Mouse (Mus musculus) hindbrain, postnatal 0 days (tissue): ENCODE data around the gene Slc7a6. TPM values are rescaled to one million over a fixed set of nuclear protein-coding genes. Genes with fewer than 3 reads are reported as not detected.

Experiments used
- ATAC-seq: fragments of 200-750 bp; cut with Nextera tagmentation; 2 replicates; pipeline ENCODE4 v1.8.0; 2017; ENCODE audit warnings: mild to moderate bottlenecking, moderate TSS enrichment, moderate library complexity
- DNase-seq: peaks from one replicate; pipeline ENCODE4 v3.0.0-alpha.2; 2015; ENCODE audit warnings: low spot score
- H3K27ac ChIP-seq: fragments of 300-500 bp; sonication (generic); 2 replicates; pipeline ENCODE4 v1.5.1; 2014; ENCODE audit warnings: mild to moderate bottlenecking
- H3K27me3 ChIP-seq: fragments of 300-500 bp; sonication (generic); 2 replicates; pipeline ENCODE4 v1.6.1; 2014; ENCODE audit warnings: low read length, mixed read lengths; ENCODE audit not compliant: insufficient read depth
- H3K36me3 ChIP-seq: fragments of 300-500 bp; sonication (generic); 2 replicates; pipeline ENCODE4 v1.6.1; 2014; ENCODE audit warnings: low read length, mixed read lengths; ENCODE audit not compliant: insufficient read depth
- H3K4me1 ChIP-seq: fragments of 300-500 bp; sonication (generic); 2 replicates; pipeline ENCODE4 v1.6.1; 2014; ENCODE audit warnings: antibody characterized with exemption, low read length, mixed read lengths; ENCODE audit not compliant: insufficient read depth
- H3K4me2 ChIP-seq: fragments of 300-500 bp; sonication (generic); 2 replicates; pipeline ENCODE4 v1.6.1; 2014; ENCODE audit warnings: low read depth, mild to moderate bottlenecking, low read length, moderate library complexity, mixed read lengths
- H3K4me3 ChIP-seq: fragments of 300-500 bp; sonication (generic); 2 replicates; pipeline ENCODE4 v1.5.1; 2014; ENCODE audit warnings: low read length
- H3K9ac ChIP-seq: fragments of 300-500 bp; sonication (generic); replicated peaks from 2 replicates; pipeline ENCODE4 v1.6.1; 2014; ENCODE audit warnings: mild to moderate bottlenecking, low read length, moderate library complexity, mixed read lengths
- H3K9me3 ChIP-seq: fragments of 300-500 bp; sonication (generic); 2 replicates; pipeline ENCODE4 v1.6.1; 2016; ENCODE audit warnings: low read length, mixed read lengths
- CTCF ChIP-seq: IDR thresholded peaks from 2 replicates; pipeline ENCODE4 v1.5.1; 2016; ENCODE audit warnings: antibody characterized with exemption, control low read depth, low read depth
- WGBS: fragments of 180-500 bp; shearing (Covaris S2); extraction: QIAGEN DNeasy Blood & Tissue Kit; methylation state at CpG from one replicate; pipeline ENCODE4 v1.1.7; 2014; 5-methylcytosine and 5-hydroxymethylcytosine counted together
- polyA plus RNA-seq: library from polyadenylated mRNA; unstranded; fragments of >200 nt; fragmentation: Nextera tagmentation; extraction: Ambion mirVana; gene quantifications from 2 replicates; pipeline ENCODE4 v1.2.1, GENCODE M21; 2015
- total RNA-seq: library from RNA; depleted of rRNA; stranded (reverse); fragments of >200 nt; gene quantifications from 2 replicates; pipeline ENCODE4 v1.2.3, GENCODE M21; 2014

Slc7a6 gene
- total and polyA plus RNA-seq, 2 experiments from 2014 or later, result 39.1 to 53.2 TPM

- H3K36me3 ChIP-seq, result no peaks in the 10 kb centered on the region
- no peak overlapping the region for H3K9ac ChIP-seq
- H3K27me3 ChIP-seq, result no peaks in the 10 kb centered on the region
- DNase-seq, result no peak
- no peak for TF ChIP-seq CTCF
- no peaks in the 10 kb centered on the region for H3K9me3 ChIP-seq
- no peak overlapping the region for H3K4me2 ChIP-seq
- 79% methylated on average over 2 of the region's 2 CpGs for WGBS
- no peaks in the 10 kb centered on the region for H3K4me1 ChIP-seq
- no peak overlapping the region for H3K27ac ChIP-seq
- ATAC-seq, result no peak
- no peak overlapping the region for H3K4me3 ChIP-seq
These were observed 9.8 kb downstream of the Slc7a6 start for GRCm38 (mm10) chr8:106178428-106178827.

DNA sequence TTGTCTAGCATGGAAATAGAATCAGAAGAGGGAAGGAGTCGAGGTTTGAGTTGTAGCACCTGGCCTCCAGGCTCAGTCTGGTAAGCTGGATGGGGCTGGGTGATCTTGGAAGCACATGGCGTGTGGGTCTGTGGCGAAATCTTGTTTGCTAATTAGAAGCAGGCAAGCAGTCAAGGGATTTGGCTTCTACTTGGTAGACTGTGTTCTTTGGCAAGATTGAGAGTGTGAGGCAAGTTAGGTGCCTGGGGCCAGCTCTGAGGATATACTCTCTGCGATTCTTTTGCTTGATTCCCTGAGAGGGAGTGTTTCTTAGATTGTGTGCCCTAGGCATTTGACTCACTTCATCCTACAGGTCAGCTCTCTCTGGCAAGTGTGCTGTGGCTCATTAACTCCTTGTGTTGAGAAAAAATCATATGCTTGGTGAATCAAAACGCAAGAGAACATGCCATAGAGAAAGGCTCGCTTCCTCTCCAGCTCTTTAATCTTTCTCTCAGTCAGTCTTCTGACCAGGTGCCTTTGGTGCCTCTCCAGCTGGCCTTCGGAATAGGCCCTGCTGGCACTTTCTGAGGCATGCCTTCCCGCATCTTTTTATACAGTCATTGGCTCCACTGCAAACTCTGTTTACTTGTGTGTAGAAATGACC, 17.1 kb downstream of the Slc7a6 start:
- H3K36me3 ChIP-seq, result no peaks in the 10 kb centered on the region
- H3K4me3 ChIP-seq, result no peak overlapping the region
- H3K9ac ChIP-seq, result no peak overlapping the region
- ATAC-seq, result no peak
- WGBS, result 77% methylated on average over 8 of the region's 8 CpGs
- H3K9me3 ChIP-seq, result no peaks in the 10 kb centered on the region
- H3K4me2 ChIP-seq, result no peak overlapping the region
- no peak for DNase-seq
- no peaks in the 10 kb centered on the region for H3K4me1 ChIP-seq
- H3K27ac ChIP-seq, result no peak overlapping the region
- H3K27me3 ChIP-seq, result no peaks in the 10 kb centered on the region
- TF ChIP-seq CTCF, result no peak

- Histone ChIP-seq H3K9ac (no peak overlapping the region), H3K4me2 (no peak overlapping the region), H3K36me3 (0 out of 2 replicates have a peak, but pooled peaks cover under 1% of the 10 kb centered on the region), H3K9me3 (no peaks in the 10 kb centered on the region), H3K27ac (no peak overlapping the region), H3K27me3 (no peaks in the 10 kb centered on the region), H3K4me3 (no peak overlapping the region), H3K4me1 (no peaks in the 10 kb centered on the region)
- no peak for TF ChIP-seq CTCF
- 90% methylated on average over 3 of the region's 3 CpGs for WGBS
- ATAC-seq (no peak), DNase-seq (no peak)
These were observed 17.7 kb downstream of the Slc7a6 start for GRCm38 (mm10) chr8:106186394-106186793.

- H3K4me3 ChIP-seq, result no peak overlapping the region
- no peak overlapping the region for H3K9ac ChIP-seq
- H3K27ac ChIP-seq, result no peak overlapping the region
- no peaks in the 10 kb centered on the region for H3K27me3 ChIP-seq
- DNase-seq (no peak), ATAC-seq (no peak)
- no peak overlapping the region for H3K4me2 ChIP-seq
- 92% methylated on average over 4 of the region's 4 CpGs for WGBS
- H3K9me3 ChIP-seq, result no peaks in the 10 kb centered on the region
- no peaks in the 10 kb centered on the region for H3K4me1 ChIP-seq
- TF ChIP-seq CTCF, result no peak
- peaks cover 19% of the 10 kb centered on the region for H3K36me3 ChIP-seq
These were observed 20.5 kb downstream of the Slc7a6 start for GRCm38 (mm10) chr8:106189162-106189561.

- no peak overlapping the region for H3K9ac ChIP-seq
- no peak for DNase-seq
- no peaks in the 10 kb centered on the region for H3K9me3 ChIP-seq
- WGBS, result 92% methylated on average over 5 of the region's 5 CpGs
- H3K27ac ChIP-seq, result no peak overlapping the region
- TF ChIP-seq CTCF, result no peak
- H3K36me3 ChIP-seq, result peaks cover 38% of the 10 kb centered on the region
- ATAC-seq, result no peak
- H3K4me2 ChIP-seq, result no peak overlapping the region
- H3K4me1 ChIP-seq, result no peaks in the 10 kb centered on the region
- H3K4me3 ChIP-seq, result no peak overlapping the region
- no peaks in the 10 kb centered on the region for H3K27me3 ChIP-seq
These were observed 23.0 kb downstream of the Slc7a6 start for GRCm38 (mm10) chr8:106191639-106192038.

- no peak overlapping the region for H3K4me2 ChIP-seq
- TF ChIP-seq CTCF, result no peak
- DNase-seq, result no peak
- H3K36me3 ChIP-seq, result peaks cover 49% of the 10 kb centered on the region
- ATAC-seq, result no peak
- H3K27me3 ChIP-seq, result no peaks in the 10 kb centered on the region
- no peak overlapping the region for H3K27ac ChIP-seq
- H3K4me3 ChIP-seq, result no peak overlapping the region
- WGBS, result 94% methylated on average over 6 of the region's 6 CpGs
- no peaks in the 10 kb centered on the region for H3K9me3 ChIP-seq
- H3K9ac ChIP-seq, result no peak overlapping the region
- H3K4me1 ChIP-seq, result no peaks in the 10 kb centered on the region
These were observed 24.5 kb downstream of the Slc7a6 start for GRCm38 (mm10) chr8:106193162-106193561.

DNA sequence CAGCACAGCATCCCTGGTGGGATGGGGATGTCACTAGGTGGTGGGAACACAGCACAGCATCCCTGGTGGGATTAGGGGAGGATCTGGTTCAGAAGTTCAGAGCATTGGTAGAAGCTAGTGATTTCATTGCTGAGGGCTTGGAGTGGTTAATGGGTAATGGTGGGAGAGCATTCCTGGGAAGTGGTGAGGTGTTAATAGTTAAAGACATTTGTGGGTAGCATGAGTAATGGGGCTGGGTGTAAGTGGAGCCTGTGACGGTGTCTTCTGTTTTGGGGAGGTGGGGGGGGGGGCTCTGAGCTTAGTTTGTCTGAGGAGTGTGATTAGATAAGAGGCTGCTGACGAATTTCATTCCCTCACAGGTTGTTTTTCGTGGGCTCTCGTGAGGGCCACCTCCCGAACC, 25.4 kb downstream of the Slc7a6 start:
- H3K36me3 ChIP-seq, result peaks cover 52% of the 10 kb centered on the region

More for the DNA sequence above, 25.4 kb downstream of the Slc7a6 start:
- Histone ChIP-seq H3K27ac (no peak overlapping the region), H3K4me1 (no peaks in the 10 kb centered on the region), H3K4me2 (no peak overlapping the region), H3K9me3 (no peaks in the 10 kb centered on the region), H3K9ac (no peak overlapping the region), H3K4me3 (no peak overlapping the region), H3K27me3 (no peaks in the 10 kb centered on the region)
- no peak for DNase-seq
- ATAC-seq, result no peak
- 95% methylated on average over 5 of the region's 5 CpGs for WGBS
- no peak for TF ChIP-seq CTCF
